Mouse (Mus musculus) midbrain, embryonic 11.5 days (tissue): ENCODE data around the gene 4931414P19Rik. TPM values are rescaled to one million over a fixed set of nuclear protein-coding genes. Genes with fewer than 3 reads are reported as not detected.
A peak's percentile ranks its signal among the peaks of the same experiment; 100 is the strongest.

Source experiments
- ATAC-seq: fragments of 200-750 bp; cut with Nextera tagmentation; 2 replicates; pipeline ENCODE4 v1.8.0; 2017; ENCODE audit warnings: moderate TSS enrichment, moderate library complexity; ENCODE audit not compliant: low FRiP score
- DNase-seq: peaks from one replicate; pipeline ENCODE4 v3.0.0; 2015; ENCODE audit warnings: low spot score; ENCODE audit errors: missing footprints
- H3K27ac ChIP-seq: fragments of 300-500 bp; sonication (generic); 2 replicates; pipeline ENCODE4 v1.5.1; 2014; ENCODE audit warnings: low read depth, low read length
- H3K27me3 ChIP-seq: fragments of 300-500 bp; sonication (generic); 2 replicates; pipeline ENCODE4 v1.6.1; 2014; ENCODE audit warnings: mild to moderate bottlenecking, low read length, moderate library complexity, mixed read lengths; ENCODE audit not compliant: control insufficient read depth, insufficient read depth
- H3K36me3 ChIP-seq: fragments of 300-500 bp; sonication (generic); 2 replicates; pipeline ENCODE4 v1.6.1; 2014; ENCODE audit warnings: mild to moderate bottlenecking, low read length, moderate library complexity, mixed read lengths; ENCODE audit not compliant: control insufficient read depth, insufficient read depth
- H3K4me1 ChIP-seq: fragments of 300-500 bp; sonication (generic); 2 replicates; pipeline ENCODE4 v1.6.1; 2014; ENCODE audit warnings: low read length; ENCODE audit not compliant: control insufficient read depth, insufficient read depth
- H3K4me2 ChIP-seq: fragments of 300-500 bp; sonication (generic); 2 replicates; pipeline ENCODE4 v1.6.1; 2014; ENCODE audit warnings: mild to moderate bottlenecking, moderate library complexity
- H3K4me3 ChIP-seq: fragments of 300-500 bp; sonication (generic); 2 replicates; pipeline ENCODE4 v1.5.1; 2014; ENCODE audit warnings: low read depth, low read length
- H3K9ac ChIP-seq: fragments of 300-500 bp; sonication (generic); 2 replicates; pipeline ENCODE4 v1.6.1; 2014; ENCODE audit warnings: low read length
- H3K9me3 ChIP-seq: fragments of 300-500 bp; sonication (generic); 2 replicates; pipeline ENCODE4 v1.6.1; 2016; ENCODE audit warnings: low read length; ENCODE audit not compliant: control insufficient read depth
- WGBS: fragments of 180-500 bp; shearing (Covaris S2); extraction: QIAGEN DNeasy Blood & Tissue Kit; methylation state at CpG from one replicate; pipeline ENCODE4 v1.1.7; 2014; 5-methylcytosine and 5-hydroxymethylcytosine counted together
- microRNA counts: library from miRNA; unstranded; fragments of <30 nt; microRNA quantifications from one replicate; lab custom pipeline; 2015
- microRNA-seq: library from miRNA; unstranded; fragments of <30 nt; microRNA quantifications from one replicate; pipeline ENCODE4, GENCODE M21; 2017
- polyA plus RNA-seq: library from polyadenylated mRNA; unstranded; fragments of >200 nt; fragmentation: Nextera tagmentation; extraction: Ambion mirVana; gene quantifications from 2 replicates; pipeline ENCODE4 v1.2.1, GENCODE M21; 2014

The 4931414P19Rik gene
- polyA plus RNA-seq, 1 experiment from 2014 or later = 8.5 TPM

- Histone ChIP-seq H3K27me3 (no peaks in the 10 kb centered on the region), H3K4me2 (peak within 1 kb of the TSS; percentile 89), H3K27ac (peak within 1 kb of the TSS; percentile 75), H3K9me3 (no peaks in the 10 kb centered on the region), H3K36me3 (no peaks in the 10 kb centered on the region), H3K4me3 (peak within 1 kb of the TSS; percentile 51), H3K9ac (peak within 1 kb of the TSS; percentile 80), H3K4me1 (peaks cover 7% of the 10 kb centered on the region)
- ATAC-seq = peak; percentile 97
- peak; percentile 99 for DNase-seq
- under 1% methylated on average over 76 of the region's 76 CpGs for WGBS
Observed at GRCm38 (mm10) chr14:54553975-54554769, 51.6 kb downstream of the 4931414P19Rik start, which contains the start of gene Haus4. Gene Haus4 (minus strand): TSS chr14:54554616.

DNA sequence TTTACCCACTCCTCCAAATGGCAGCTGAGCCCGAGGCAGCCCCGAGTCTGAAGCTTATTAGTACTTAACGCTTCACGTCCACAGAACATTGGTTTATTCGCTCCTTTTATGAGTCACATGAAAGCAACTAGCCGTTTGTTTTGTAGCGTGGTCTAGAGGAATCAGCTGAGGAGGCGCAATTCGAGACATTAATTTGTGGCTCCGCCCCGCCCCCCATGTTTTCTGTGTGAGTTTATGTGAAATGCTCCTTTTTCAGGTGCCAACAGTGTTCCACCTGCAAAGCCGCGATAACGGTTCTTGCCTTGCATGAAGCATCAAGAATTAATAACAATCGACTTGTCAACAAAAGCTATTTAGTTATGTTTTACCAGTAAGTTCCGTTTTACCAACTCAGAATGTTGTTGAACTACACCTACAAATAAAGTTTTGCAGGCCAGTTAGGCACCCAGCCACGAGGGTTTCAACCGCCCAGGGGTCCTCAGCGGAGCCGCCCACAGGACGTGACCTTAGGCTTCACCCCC lies 52.3 kb downstream of the 4931414P19Rik start:
- H3K9me3 ChIP-seq = no peaks in the 10 kb centered on the region
- peak overlapping the region; percentile 51 for H3K4me3 ChIP-seq
- H3K27me3 ChIP-seq = no peaks in the 10 kb centered on the region
- ATAC-seq (no peak), DNase-seq (peak; percentile 91)
- no peaks in the 10 kb centered on the region for H3K36me3 ChIP-seq
- H3K27ac ChIP-seq = peak overlapping the region; percentile 75
- peak overlapping the region; percentile 89 for H3K4me2 ChIP-seq
- peak overlapping the region; percentile 80 for H3K9ac ChIP-seq
- 6% methylated on average over 21 of the region's 21 CpGs for whole genome bisulfite sequencing
- H3K4me1 ChIP-seq = peaks cover 7% of the 10 kb centered on the region

DNA sequence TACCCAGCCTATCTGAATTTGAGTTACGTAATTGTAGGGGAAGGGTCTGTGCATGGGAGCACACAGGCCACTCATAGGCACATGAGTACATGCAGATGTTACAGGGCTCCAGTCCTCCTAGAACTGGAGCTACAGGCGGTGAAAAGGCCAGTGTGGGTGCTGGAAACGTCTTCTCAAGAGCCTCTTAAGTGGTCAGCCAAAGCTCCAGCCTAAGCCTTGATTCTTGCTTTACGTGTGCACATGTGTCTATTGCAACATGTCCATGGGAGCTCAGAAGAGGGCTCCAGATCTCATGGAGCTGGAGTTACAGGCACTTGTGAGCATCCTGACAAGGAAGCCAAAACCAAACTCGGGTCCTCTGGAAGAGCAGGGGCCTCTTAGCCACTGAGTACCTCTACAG lies 61.1 kb downstream of the 4931414P19Rik start:
- 92% methylated on average over 5 of the region's 5 CpGs for WGBS
- DNase-seq = no peak
- H3K27ac ChIP-seq = no peak overlapping the region

DNA sequence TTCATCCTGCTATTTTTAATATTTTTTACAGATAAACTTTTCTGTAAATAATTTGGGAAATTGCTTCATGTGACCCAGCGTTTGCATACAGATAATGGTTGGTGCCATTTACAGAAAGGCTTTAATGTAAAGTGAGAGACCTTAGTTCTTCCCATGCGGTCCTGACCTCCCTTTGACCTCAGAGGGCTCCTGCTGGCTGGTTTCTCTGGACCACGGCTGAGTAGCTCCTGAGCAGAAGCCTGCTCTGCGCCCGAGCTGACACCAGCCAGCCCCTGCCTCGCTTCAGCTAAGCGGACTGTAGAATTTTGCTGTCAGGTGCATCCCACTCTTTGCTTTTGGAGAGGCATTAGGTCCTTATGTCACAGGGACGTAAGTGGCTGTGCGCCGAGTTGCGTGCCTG lies 65.0 kb downstream of the 4931414P19Rik start:
- Histone ChIP-seq H3K9me3 (no peaks in the 10 kb centered on the region), H3K4me3 (no peak overlapping the region), H3K4me2 (no peak overlapping the region), H3K9ac (no peak overlapping the region), H3K27me3 (no peaks in the 10 kb centered on the region), H3K36me3 (no peaks in the 10 kb centered on the region; the same call in 1 of the 2 replicates), H3K4me1 (no peaks in the 10 kb centered on the region), H3K27ac (no peak overlapping the region)
- ATAC-seq (no peak), DNase-seq (no peak)
- 58% methylated on average over 11 of the region's 11 CpGs for WGBS

More for the DNA sequence above, 61.1 kb downstream of the 4931414P19Rik start:
- no peaks in the 10 kb centered on the region for H3K9me3 ChIP-seq
- H3K4me1 ChIP-seq = no peaks in the 10 kb centered on the region
- no peaks in the 10 kb centered on the region for H3K27me3 ChIP-seq
- H3K4me2 ChIP-seq = no peak overlapping the region
- H3K9ac ChIP-seq = no peak overlapping the region
- H3K4me3 ChIP-seq = no peak overlapping the region
- no peak for ATAC-seq
- no peaks in the 10 kb centered on the region; the same call in 1 of the 2 replicates for H3K36me3 ChIP-seq

DNA sequence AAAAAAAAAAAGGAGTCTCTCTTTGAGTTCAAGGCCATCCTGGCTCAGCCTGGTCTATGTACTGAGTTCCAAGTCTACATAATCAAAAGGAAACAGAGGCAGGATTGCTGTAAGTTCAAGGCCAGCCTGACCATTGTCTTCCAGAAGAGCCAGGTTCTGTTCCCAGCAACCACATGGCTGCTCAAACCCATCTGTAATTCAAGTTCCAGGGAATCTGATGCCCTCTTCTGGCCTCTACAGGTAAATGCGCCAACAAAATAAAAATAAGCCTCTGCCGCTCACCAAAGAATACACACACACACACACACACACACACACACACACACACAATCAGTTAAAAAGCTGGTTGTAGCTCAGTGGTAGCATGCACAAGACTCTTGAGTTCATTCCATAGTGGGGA lies 67.2 kb downstream of the 4931414P19Rik start:
- no peak for DNase-seq
- Histone ChIP-seq H3K9me3 (no peaks in the 10 kb centered on the region), H3K9ac (no peak overlapping the region), H3K4me1 (no peaks in the 10 kb centered on the region), H3K4me2 (no peak overlapping the region), H3K27ac (no peak overlapping the region), H3K36me3 (no peaks in the 10 kb centered on the region; the same call in 1 of the 2 replicates), H3K27me3 (no peaks in the 10 kb centered on the region), H3K4me3 (no peak overlapping the region)
- WGBS = 80% methylated on average over 2 of the region's 2 CpGs
- ATAC-seq = no peak

MicroRNA genes within 50 kb of the gene (microRNA counts, 519-probe panel; counts per million panel counts)
- not detected for microRNA mmu-miR-686 (lab: Ali Mortazavi, UCI)

Small RNA genes lying within 50 kb of the gene (microRNA-seq; reads per million reads assigned to microRNA genes)
- gene Mir686 (not detected), gene Mir6948 (1.7 reads per million)

Other genes with a start within 250 kb of the 4931414P19Rik start
- gene Oxa1l, start 245.2 kb downstream of the 4931414P19Rik start, polyA plus RNA-seq = 44.2 and 45.9 TPM in 2 replicates
- gene Slc7a7, start 188.2 kb downstream of the 4931414P19Rik start, polyA plus RNA-seq = 4.3 and 4.7 TPM in 2 replicates
- gene Mrpl52, start 179.1 kb downstream of the 4931414P19Rik start, polyA plus RNA-seq = 238 and 253 TPM in 2 replicates
- gene Mmp14, start 174.4 kb downstream of the 4931414P19Rik start, polyA plus RNA-seq = 57.4 and 57.5 TPM in 2 replicates
- gene Lrp10, start 141.9 kb downstream of the 4931414P19Rik start, polyA plus RNA-seq = 15.8 and 19.5 TPM in 2 replicates
- gene Rem2, start 129.9 kb downstream of the 4931414P19Rik start, polyA plus RNA-seq = 33.6 and 34.4 TPM in 2 replicates
- 137 and 139 TPM in 2 replicates for gene Prmt5, start 88.5 kb downstream of the 4931414P19Rik start, polyA plus RNA-seq
- gene Haus4, start 51.4 kb downstream of the 4931414P19Rik start, polyA plus RNA-seq = 35.3 and 41.9 TPM in 2 replicates
- 24.3 and 25.1 TPM in 2 replicates for gene Ajuba, start 28.4 kb downstream of the 4931414P19Rik start, polyA plus RNA-seq
- gene Psmb5, start 12.0 kb upstream of the 4931414P19Rik start, polyA plus RNA-seq = 396 and 453 TPM in 2 replicates
- gene Psmb11, start 15.4 kb upstream of the 4931414P19Rik start, polyA plus RNA-seq = 0.04 TPM in 1 of 2 replicates, not detected in the other
- gene Gm17606, start 35.0 kb upstream of the 4931414P19Rik start, polyA plus RNA-seq = not detected in 2 replicates
- gene Cdh24, start 35.4 kb upstream of the 4931414P19Rik start, polyA plus RNA-seq = 5.8 and 6.9 TPM in 2 replicates
- 95.7 and 96.7 TPM in 2 replicates for gene 1700123O20Rik, start 80.2 kb upstream of the 4931414P19Rik start, polyA plus RNA-seq
- gene Acin1, start 80.9 kb upstream of the 4931414P19Rik start, polyA plus RNA-seq = 139 and 145 TPM in 2 replicates
- 0.11 and 0.22 TPM in 2 replicates for gene Gm29776, start 92.8 kb upstream of the 4931414P19Rik start, polyA plus RNA-seq
- gene Cebpe, start 106.2 kb upstream of the 4931414P19Rik start, polyA plus RNA-seq = 0.12 TPM in 1 of 2 replicates, not detected in the other
- 2.8 and 3.0 TPM in 2 replicates for gene Slc7a8, start 176.0 kb upstream of the 4931414P19Rik start, polyA plus RNA-seq
- gene Rnf212b, start 208.1 kb upstream of the 4931414P19Rik start, polyA plus RNA-seq = not detected in 2 replicates